Mouse (Mus musculus) liver, postnatal 0 days (tissue): ENCODE data around the gene Bhlhb9.

ENCODE experiments used
- CTCF ChIP-seq: sonication (generic); IDR thresholded peaks from 2 replicates; pipeline ENCODE4 v1.5.1; 2016; ENCODE audit warnings: antibody characterized with exemption, low read depth
- EP300 ChIP-seq: IDR thresholded peaks from 2 replicates; pipeline ENCODE4 v1.6.1; 2016; ENCODE audit warnings: antibody characterized with exemption, low read depth, mild to moderate bottlenecking

GRCm38 (mm10) chrX:135879626-135880025 is 82.2 kb downstream of the Bhlhb9 start:
- no peak for TF ChIP-seq CTCF
- no peak for TF ChIP-seq EP300
